Comparison of ENCODE assay signal across 8 mouse cellular contexts in genomic region chr4:150462367-150462766, GRCm38 (mm10).
A peak's percentile ranks its signal among the peaks of the same experiment; 100 is the strongest.
DNase-seq lines count a peak whose midpoint lies in the region; ATAC-seq and TF ChIP-seq lines count a peak whose summit lies in the region.

No protein-coding gene starts in this region.

- no peak overlapping the region for H3K9ac ChIP-seq in heart, embryonic 16.5 days (ENCODE audit: low read length)
- H3K9ac ChIP-seq in lung, postnatal 0 days (replicated peaks; ENCODE audit: low read depth): no peak overlapping the region

- peak overlapping the region; percentile 71 for H3K27ac ChIP-seq in heart, embryonic 16.5 days (ENCODE audit: low read length)
- peak overlapping the region; percentile 57; the same call in 1 of the 2 replicates for H3K27ac ChIP-seq in lung, postnatal 0 days (ENCODE audit: low read length)

- no peak overlapping the region for H3K4me3 ChIP-seq in heart, embryonic 16.5 days (ENCODE audit: low read length)
- H3K4me3 ChIP-seq in lung, postnatal 0 days (ENCODE audit: low read depth, low read length): no peak overlapping the region

- H3K4me2 ChIP-seq in heart, embryonic 16.5 days (ENCODE audit: low read depth, low read length): 0 out of 2 replicates have a peak overlapping the region, but pooled peaks have one; percentile 2
- H3K4me2 ChIP-seq in lung, postnatal 0 days (replicated peaks; ENCODE audit: low read depth, low read length): no peak overlapping the region

- WGBS in heart, embryonic 16.5 days: 32% methylated on average over 4 of the region's 4 CpGs
- 24% methylated on average over 4 of the region's 4 CpGs for WGBS in lung, postnatal 0 days

- TF ChIP-seq EP300 in lung, postnatal 0 days (IDR thresholded peaks at IDR 0.05): no peak

- peaks cover 53% of the 10 kb centered on the region for H3K4me1 ChIP-seq in heart, embryonic 16.5 days (ENCODE audit: control insufficient read depth, insufficient read depth, low read length)
- H3K4me1 ChIP-seq in lung, postnatal 0 days (ENCODE audit: insufficient read depth, low read depth, low read length): peaks cover 12% of the 10 kb centered on the region

- DNase-seq in layer of hippocampus, adult 11-12 months (ENCODE audit: low spot score): peak; percentile 70
- DNase-seq in layer of hippocampus, adult 9-10 months (ENCODE audit: low spot score): no peak
- DNase-seq in cerebellum, adult 11-12 months: peak; percentile 52
- DNase-seq in kidney, postnatal 36 days: peak; percentile 85 to 93
- peak; percentile 71 for DNase-seq in lung, postnatal 0 days (ENCODE audit: low spot score)
- DNase-seq in testis, postnatal 10 days (ENCODE audit: low spot score): peak; percentile 80
- DNase-seq in thymus, adult 18-20 months: no peak

- no peak for TF ChIP-seq CTCF in lung, postnatal 0 days (IDR thresholded peaks at IDR 0.05)

- H3K9me3 ChIP-seq in heart, embryonic 16.5 days (replicated peaks; ENCODE audit: control insufficient read depth, low read length): no peaks in the 10 kb centered on the region
- H3K9me3 ChIP-seq in lung, postnatal 0 days (ENCODE audit: low read length): no peaks in the 10 kb centered on the region

- ATAC-seq in heart, embryonic 16.5 days (replicated peaks; ENCODE audit: extremely low read depth, insufficient read depth, low FRiP score): no peak
- peak; percentile 38; the same call in 1 of the 2 replicates for ATAC-seq in lung, postnatal 0 days

- no peaks in the 10 kb centered on the region for H3K27me3 ChIP-seq in heart, embryonic 16.5 days (ENCODE audit: control insufficient read depth, insufficient read depth, low read length)
- H3K27me3 ChIP-seq in lung, postnatal 0 days (replicated peaks; ENCODE audit: insufficient read depth, low read length): no peaks in the 10 kb centered on the region

- H3K36me3 ChIP-seq in heart, embryonic 16.5 days (ENCODE audit: control insufficient read depth, insufficient read depth): no peaks in the 10 kb centered on the region
- no peaks in the 10 kb centered on the region for H3K36me3 ChIP-seq in lung, postnatal 0 days (ENCODE audit: insufficient read depth, low read length)

Comparison
In these comparisons a context has a peak if more than half of its experiments do, and no peak if none do; other contexts are left out.
1. DNase-seq: peak in layer of hippocampus, adult 11-12 months (single experiment), cerebellum, adult 11-12 months (single experiment), kidney, postnatal 36 days (2 of 2), lung, postnatal 0 days (single experiment) and testis, postnatal 10 days (single experiment); none in layer of hippocampus, adult 9-10 months (single experiment) and thymus, adult 18-20 months (0 of 2).